Mouse (Mus musculus) olfactory bulb, adult 2 months (tissue): ENCODE measurements around the gene Heatr5b. TPM values are rescaled to one million over a fixed set of nuclear protein-coding genes. Genes with fewer than 3 reads are reported as not detected.

Experiments used
- H3K27ac ChIP-seq: fragments of 200-500 bp; 2 replicates; pipeline ENCODE4 v1.5.1; 2012; ENCODE audit warnings: low read depth, low read length; ENCODE audit not compliant: insufficient read depth
- H3K4me1 ChIP-seq: fragments of 200-500 bp; 2 replicates; pipeline ENCODE4 v1.6.1; 2012; ENCODE audit warnings: low read length; ENCODE audit not compliant: control insufficient read depth, insufficient read depth
- H3K4me3 ChIP-seq: fragments of 200-500 bp; 2 replicates; pipeline ENCODE4 v1.5.1; 2012; ENCODE audit warnings: mild to moderate bottlenecking, low read depth, low read length, moderate library complexity; ENCODE audit not compliant: insufficient read depth
- CTCF ChIP-seq: fragments of 200-500 bp; IDR thresholded peaks from 2 replicates; pipeline ENCODE4 v1.5.1; 2012; ENCODE audit warnings: low read depth, mild to moderate bottlenecking, low read length, moderate library complexity; ENCODE audit not compliant: insufficient read depth
- POLR2A ChIP-seq: fragments of 200-500 bp; IDR thresholded peaks from 2 replicates; pipeline ENCODE4 v1.6.1; 2012; ENCODE audit warnings: mild to moderate bottlenecking, low read depth, low read length, moderate library complexity; ENCODE audit not compliant: insufficient read depth
- WGBS: fragments of 180-500 bp; shearing (Covaris S2); methylation state at CpG from one replicate; pipeline ENCODE4 v1.1.7; 2018; 5-methylcytosine and 5-hydroxymethylcytosine counted together
- polyA plus RNA-seq: library from polyadenylated mRNA; stranded (reverse); fragments of >200 nt; gene quantifications from 2 replicates; pipeline ENCODE4 v1.2.4, GENCODE M21; 2012; ENCODE audit warnings: low replicate concordance; ENCODE audit not compliant: missing spikeins, insufficient read depth, insufficient read length

The Heatr5b gene
- polyA plus RNA-seq, result 184 TPM in 1 of 2 replicates, not detected in the other

GRCm38 (mm10) chr17:78834856-78835835, at the start of gene Heatr5b, which contains the start of gene Gpatch11:
TSS of gene Heatr5b (minus strand) at chr17:78835364.
TSS of gene Gpatch11 (plus strand) at chr17:78835567.
- H3K4me3 ChIP-seq, result peak within 1 kb of the TSS; percentile 68
- TF ChIP-seq POLR2A (peak; percentile 79), CTCF (no peak)
- WGBS, result under 1% methylated on average over 81 of the region's 81 CpGs
- H3K27ac ChIP-seq, result no peak within 1 kb of the TSS; the same call in 1 of the 2 replicates
- no peaks in the 10 kb centered on the region for H3K4me1 ChIP-seq

- Histone ChIP-seq H3K27ac (no peak overlapping the region), H3K4me3 (no peak overlapping the region), H3K4me1 (peaks cover 8% of the 10 kb centered on the region)
- WGBS, result 93% methylated on average over 4 of the region's 4 CpGs
- no peak for TF ChIP-seq CTCF
Measured at GRCm38 (mm10) chr17:78883291-78883690, 48.1 kb upstream of the Heatr5b start.

- TF ChIP-seq POLR2A, result no peak
- TF ChIP-seq CTCF, result no peak
- no peak within 1 kb of the TSS for H3K27ac ChIP-seq
- WGBS, result 3% methylated on average over 28 of the region's 28 CpGs
- peaks cover 8% of the 10 kb centered on the region for H3K4me1 ChIP-seq
- peak within 1 kb of the TSS; percentile 48 for H3K4me3 ChIP-seq
Measured at GRCm38 (mm10) chr17:78882401-78883112, 47.4 kb upstream of the Heatr5b start, which contains the start of gene Eif2ak2. TSS of gene Eif2ak2 (minus strand) at chr17:78882573.

- peak overlapping the region; percentile 48 for H3K4me3 ChIP-seq
- peaks cover 8% of the 10 kb centered on the region for H3K4me1 ChIP-seq
- 13% methylated on average over 6 of the region's 7 CpGs for WGBS
- TF ChIP-seq CTCF, result no peak
- no peak for TF ChIP-seq POLR2A
- H3K27ac ChIP-seq, result no peak overlapping the region
Measured at GRCm38 (mm10) chr17:78881878-78882304, 46.7 kb upstream of the Heatr5b start.

- H3K4me3 ChIP-seq, result no peak overlapping the region
- no peak overlapping the region for H3K27ac ChIP-seq
- H3K4me1 ChIP-seq, result no peaks in the 10 kb centered on the region
- 83% methylated on average over 6 of the region's 6 CpGs for WGBS
- TF ChIP-seq POLR2A (no peak), CTCF (no peak)
Measured at GRCm38 (mm10) chr17:78873886-78874285, 38.7 kb upstream of the Heatr5b start.

GRCm38 (mm10) chr17:78856243-78856642, 21.1 kb upstream of the Heatr5b start:
- WGBS, result 93% methylated on average over 10 of the region's 10 CpGs
- no peak overlapping the region for H3K4me3 ChIP-seq
- no peak overlapping the region for H3K27ac ChIP-seq
- no peaks in the 10 kb centered on the region for H3K4me1 ChIP-seq
- TF ChIP-seq CTCF (no peak), POLR2A (no peak)

GRCm38 (mm10) chr17:78842271-78842928, 7.2 kb upstream of the Heatr5b start:
- Histone ChIP-seq H3K4me1 (no peaks in the 10 kb centered on the region), H3K27ac (no peak overlapping the region), H3K4me3 (no peak overlapping the region)
- TF ChIP-seq CTCF (no peak), POLR2A (no peak)
- WGBS, result 96% methylated on average over 7 of the region's 7 CpGs

GRCm38 (mm10) chr17:78836056-78836455, 892 bp upstream of the Heatr5b start:
- no peak for TF ChIP-seq CTCF
- no peak for TF ChIP-seq POLR2A
- Histone ChIP-seq H3K27ac (no peak overlapping the region), H3K4me1 (no peaks in the 10 kb centered on the region), H3K4me3 (peak overlapping the region; percentile 68)
- 5% methylated on average over 2 of the region's 2 CpGs for WGBS

GRCm38 (mm10) chr17:78824346-78824745, 10.8 kb downstream of the Heatr5b start:
- Histone ChIP-seq H3K4me1 (no peaks in the 10 kb centered on the region), H3K27ac (no peak overlapping the region), H3K4me3 (no peak overlapping the region)
- WGBS, result 90% methylated on average over 13 of the region's 13 CpGs
- TF ChIP-seq POLR2A (no peak), CTCF (no peak)
